Mouse (Mus musculus): ENCODE measurements at regions not wholly inside any gene's neighbourhood (a gene's known extent, or its start where the extent isn't known, plus 50 kb on each side); places are given as distances from the start of the nearest gene placed in this dataset.

GRCm38 (mm10) chr2:167878255-167878865, 53.5 kb upstream of the Ptpn1 start:
- no peak for ATAC-seq (replicated peaks; ENCODE audit: insufficient number of reproducible peaks, low FRiP score, low TSS enrichment, poor library complexity, severe bottlenecking)

DNA sequence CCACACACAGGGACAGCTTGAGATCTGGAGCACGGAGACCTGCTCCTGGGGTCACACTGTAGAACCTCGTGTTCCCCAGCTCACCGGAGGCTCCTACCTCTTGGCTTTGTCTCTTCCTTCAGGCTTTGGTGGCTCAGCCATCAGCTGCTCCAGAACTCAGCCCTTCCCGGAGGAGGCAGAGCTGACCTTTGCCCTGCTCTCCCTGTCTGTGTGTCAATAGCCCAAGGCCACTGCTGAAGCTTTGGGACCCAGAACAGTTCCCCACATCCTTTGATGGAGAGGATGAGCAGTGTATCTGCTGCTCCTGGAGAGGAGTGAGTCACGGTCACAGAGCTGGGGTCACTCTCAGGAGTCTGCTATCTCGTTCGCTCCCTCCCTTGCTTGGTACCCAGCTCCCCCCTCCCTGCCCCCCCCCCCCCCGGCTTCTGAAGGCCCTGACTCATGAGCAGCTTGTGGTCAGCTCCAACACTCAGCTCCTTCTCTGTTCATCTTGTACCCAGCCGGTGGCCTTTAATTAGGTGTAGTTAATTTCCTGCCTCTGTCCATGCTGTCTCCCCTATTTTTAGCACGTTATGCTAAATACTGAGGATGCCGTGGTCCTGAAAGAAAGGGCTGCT, 54.5 kb upstream of the Ptpn1 start:
- no peak for ATAC-seq (replicated peaks; ENCODE audit: insufficient number of reproducible peaks, low FRiP score, low TSS enrichment, poor library complexity, severe bottlenecking)

DNA sequence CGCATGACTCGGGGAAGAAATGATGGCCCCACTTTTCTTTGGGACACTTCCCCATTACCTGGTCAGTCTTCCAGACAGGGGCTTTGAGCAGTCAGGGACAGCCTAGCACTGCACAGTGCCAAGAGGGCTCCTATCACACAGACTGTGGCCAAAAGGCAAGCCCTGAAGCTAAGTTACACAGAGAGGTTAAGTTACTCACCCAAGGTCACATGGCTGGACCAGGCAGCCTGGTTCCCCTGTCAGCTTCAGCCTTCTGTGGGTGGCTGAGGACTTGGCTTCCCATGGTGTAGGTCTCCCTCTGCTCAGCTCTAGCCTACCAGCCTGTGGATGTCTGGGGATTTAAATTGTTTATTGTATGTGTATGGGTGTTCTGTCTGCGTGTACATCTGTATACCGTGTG, 59.4 kb upstream of the Ptpn1 start:
- no peak for ATAC-seq (replicated peaks; ENCODE audit: insufficient number of reproducible peaks, low FRiP score, low TSS enrichment, poor library complexity, severe bottlenecking)

GRCm38 (mm10) chr2:167870153-167870552, 61.7 kb upstream of the Ptpn1 start:
- ATAC-seq (replicated peaks; ENCODE audit: insufficient number of reproducible peaks, low FRiP score, low TSS enrichment, poor library complexity, severe bottlenecking): no peak

DNA sequence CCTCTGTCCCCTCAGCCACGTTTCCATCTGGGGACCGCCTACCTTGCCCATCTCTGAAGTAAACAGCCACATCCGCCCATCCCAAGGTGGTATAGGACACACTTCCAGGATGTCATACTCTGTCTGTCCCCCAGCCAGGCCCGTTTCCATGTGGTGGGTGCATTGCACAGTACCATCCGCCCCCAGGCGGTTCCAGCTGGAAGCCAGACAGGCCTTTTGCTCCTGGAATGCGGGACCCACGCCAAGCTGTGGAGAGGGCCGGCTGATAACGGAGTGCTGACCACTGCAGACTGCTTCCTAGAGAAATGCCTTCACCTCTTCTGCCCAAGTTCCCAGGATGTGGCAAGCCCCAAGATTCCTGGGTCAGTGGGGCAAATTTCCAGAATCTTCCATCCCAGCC, 65.1 kb upstream of the Ptpn1 start:
- no peak for ATAC-seq (replicated peaks; ENCODE audit: insufficient number of reproducible peaks, low FRiP score, low TSS enrichment, poor library complexity, severe bottlenecking)

- ATAC-seq (replicated peaks; ENCODE audit: insufficient number of reproducible peaks, low FRiP score, low TSS enrichment, poor library complexity, severe bottlenecking): no peak
Observed at GRCm38 (mm10) chr2:167865525-167865924, 66.3 kb upstream of the Ptpn1 start.

DNA sequence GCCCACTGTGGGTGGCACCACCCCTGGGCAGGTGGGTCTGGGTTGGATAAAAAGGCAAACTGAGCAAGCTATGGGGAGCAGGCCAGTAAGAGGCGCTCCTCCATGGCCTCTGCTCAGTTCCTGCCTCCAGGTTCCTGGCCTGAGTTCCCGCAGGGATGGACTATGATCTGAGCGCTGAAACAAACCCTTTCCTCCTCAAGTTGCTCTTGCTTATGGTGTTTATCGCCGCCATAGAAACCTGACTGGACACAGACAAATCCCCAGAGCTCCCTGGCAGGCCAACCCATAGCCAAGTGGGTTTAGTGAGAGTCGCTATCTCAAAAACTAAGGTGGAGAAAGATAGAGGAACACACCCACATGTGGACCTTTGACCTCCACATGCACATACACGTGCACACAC, 67.2 kb upstream of the Ptpn1 start:
- no peak for ATAC-seq (replicated peaks; ENCODE audit: insufficient number of reproducible peaks, low FRiP score, low TSS enrichment, poor library complexity, severe bottlenecking)

DNA sequence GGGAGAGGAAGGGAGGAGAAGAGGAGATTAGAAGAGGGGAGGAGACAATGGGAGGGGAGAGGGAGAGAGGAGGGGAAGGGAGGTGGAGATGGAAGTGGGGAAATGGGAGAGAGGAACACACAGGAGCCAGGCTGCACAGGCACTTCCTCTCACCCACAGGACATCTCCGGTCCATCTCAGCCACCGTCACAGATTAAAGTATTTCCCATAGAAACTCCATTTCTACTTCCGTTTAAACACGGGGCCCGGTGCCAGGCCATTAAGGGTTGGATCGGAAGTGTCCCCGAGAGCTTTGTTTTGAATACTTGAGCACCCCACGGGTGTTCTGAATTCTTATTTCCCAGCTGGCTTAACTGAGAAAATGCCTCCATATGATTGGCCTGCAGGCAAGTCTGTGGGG, 67.6 kb upstream of the Ptpn1 start:
- ATAC-seq (replicated peaks; ENCODE audit: insufficient number of reproducible peaks, low FRiP score, low TSS enrichment, poor library complexity, severe bottlenecking): peak; percentile 50

- ATAC-seq (replicated peaks; ENCODE audit: insufficient number of reproducible peaks, low FRiP score, low TSS enrichment, poor library complexity, severe bottlenecking): no peak
Observed at GRCm38 (mm10) chr2:167863616-167864015, 68.2 kb upstream of the Ptpn1 start.

DNA sequence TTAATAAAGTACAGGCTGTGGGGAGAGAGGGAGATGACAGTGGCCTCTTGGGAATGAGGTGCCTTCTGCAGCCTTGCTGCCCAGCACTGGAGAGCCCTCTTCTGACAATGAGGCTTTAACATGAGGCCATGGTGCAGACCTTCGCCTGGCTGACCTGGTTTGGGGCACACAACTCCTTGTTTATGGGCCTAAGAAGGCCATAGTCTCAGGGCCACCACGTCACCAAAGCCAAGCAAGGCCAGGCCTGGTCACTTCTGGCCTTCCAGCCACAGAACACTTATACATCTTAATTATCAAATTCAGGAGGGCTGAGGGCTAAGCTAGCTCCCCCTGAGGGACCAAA, 70.7 kb upstream of the Ptpn1 start:
- ATAC-seq (replicated peaks; ENCODE audit: insufficient number of reproducible peaks, low FRiP score, low TSS enrichment, poor library complexity, severe bottlenecking): no peak

GRCm38 (mm10) chr2:167860457-167861177, 71.2 kb upstream of the Ptpn1 start:
- no peak for ATAC-seq (replicated peaks; ENCODE audit: insufficient number of reproducible peaks, low FRiP score, low TSS enrichment, poor library complexity, severe bottlenecking)

- ATAC-seq (replicated peaks; ENCODE audit: insufficient number of reproducible peaks, low FRiP score, low TSS enrichment, poor library complexity, severe bottlenecking): no peak
Observed at GRCm38 (mm10) chr2:167859575-167859974, 72.3 kb upstream of the Ptpn1 start.

- ATAC-seq (replicated peaks; ENCODE audit: insufficient number of reproducible peaks, low FRiP score, low TSS enrichment, poor library complexity, severe bottlenecking): no peak
Observed at GRCm38 (mm10) chr2:167858346-167858745, 73.5 kb upstream of the Ptpn1 start.

DNA sequence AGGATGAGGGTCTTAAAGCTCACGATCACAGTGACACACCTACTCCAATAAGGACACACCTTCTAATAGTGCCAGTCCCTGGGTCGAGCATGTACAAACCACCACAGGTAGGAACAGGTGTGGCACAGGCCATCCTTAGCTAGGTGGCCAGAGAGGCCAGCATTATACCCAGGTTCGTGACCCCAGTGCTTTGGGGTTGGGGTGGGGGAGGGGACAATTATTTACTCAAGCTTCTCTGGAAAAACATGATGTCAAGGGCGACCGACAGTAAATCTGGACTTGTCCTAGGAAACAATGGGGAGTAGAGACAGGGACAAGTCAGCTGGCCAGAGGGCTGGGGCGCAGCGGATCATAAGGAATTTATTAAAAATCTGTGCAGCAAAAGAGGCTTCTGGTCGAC, 73.9 kb upstream of the Ptpn1 start:
- ATAC-seq (replicated peaks; ENCODE audit: insufficient number of reproducible peaks, low FRiP score, low TSS enrichment, poor library complexity, severe bottlenecking): no peak

GRCm38 (mm10) chr2:167856920-167857475, 74.9 kb upstream of the Ptpn1 start:
- ATAC-seq (replicated peaks; ENCODE audit: insufficient number of reproducible peaks, low FRiP score, low TSS enrichment, poor library complexity, severe bottlenecking): no peak

DNA sequence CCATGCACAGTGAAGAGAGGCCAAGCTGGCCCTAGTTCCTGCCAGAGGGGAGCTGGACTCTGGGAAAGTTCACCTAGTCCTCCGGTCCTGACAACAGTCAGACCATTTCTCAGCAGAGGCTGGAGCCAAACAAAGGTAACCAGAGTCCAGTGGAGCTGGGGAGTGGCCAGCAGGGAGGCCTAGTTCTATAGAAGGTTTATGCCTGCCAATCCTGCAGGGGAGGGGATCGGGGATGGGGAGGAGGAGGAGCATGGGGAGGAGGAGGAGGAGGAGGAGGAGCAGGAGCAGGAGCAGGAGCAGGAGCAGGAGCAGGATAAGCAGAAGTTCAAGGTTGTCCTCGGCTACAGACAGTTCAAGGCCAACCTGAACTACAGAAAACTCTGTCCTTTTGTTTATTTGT, 75.8 kb upstream of the Ptpn1 start:
- ATAC-seq (replicated peaks; ENCODE audit: insufficient number of reproducible peaks, low FRiP score, low TSS enrichment, poor library complexity, severe bottlenecking): no peak

DNA sequence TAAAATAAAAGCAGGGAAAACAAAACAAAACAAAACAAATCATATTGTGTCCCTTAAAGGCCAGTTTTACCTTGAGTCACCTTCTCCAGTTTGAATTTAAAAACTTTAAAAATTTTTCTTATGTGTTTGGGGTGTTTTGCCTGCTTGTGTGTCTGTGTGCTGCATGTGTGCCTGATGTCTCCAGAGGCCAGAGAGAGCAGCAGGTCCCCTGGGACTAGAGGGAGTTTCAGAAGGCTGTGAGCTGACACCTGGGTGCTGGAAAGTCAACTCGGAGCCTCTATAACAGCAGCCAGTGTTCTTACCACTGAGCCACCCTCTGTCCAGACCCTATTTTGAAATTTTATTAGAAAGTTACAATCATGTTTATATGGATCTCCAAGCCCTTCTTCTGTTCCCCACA, 77.8 kb upstream of the Ptpn1 start:
- ATAC-seq (replicated peaks; ENCODE audit: insufficient number of reproducible peaks, low FRiP score, low TSS enrichment, poor library complexity, severe bottlenecking): no peak

DNA sequence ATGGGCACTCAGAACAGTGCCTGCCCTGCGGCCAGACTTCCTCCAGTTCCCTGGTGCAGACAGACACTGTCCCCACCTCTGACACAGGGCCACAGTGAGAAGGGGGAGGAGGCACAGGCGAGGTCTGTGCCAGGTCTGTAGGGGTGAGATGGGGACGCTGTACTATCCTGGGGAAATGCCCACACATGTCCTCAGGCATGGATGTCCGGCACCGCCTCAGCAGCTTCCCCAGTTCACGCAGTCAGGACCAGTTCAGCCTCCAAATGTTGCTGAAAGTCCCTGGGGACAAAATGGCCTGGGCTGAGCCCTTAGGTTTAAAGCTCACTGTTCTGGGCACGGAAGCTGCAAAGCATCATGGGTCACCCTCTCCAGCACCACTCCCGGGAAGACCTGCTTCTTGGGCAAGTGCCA, 78.4 kb upstream of the Ptpn1 start:
- ATAC-seq (replicated peaks; ENCODE audit: insufficient number of reproducible peaks, low FRiP score, low TSS enrichment, poor library complexity, severe bottlenecking): no peak

DNA sequence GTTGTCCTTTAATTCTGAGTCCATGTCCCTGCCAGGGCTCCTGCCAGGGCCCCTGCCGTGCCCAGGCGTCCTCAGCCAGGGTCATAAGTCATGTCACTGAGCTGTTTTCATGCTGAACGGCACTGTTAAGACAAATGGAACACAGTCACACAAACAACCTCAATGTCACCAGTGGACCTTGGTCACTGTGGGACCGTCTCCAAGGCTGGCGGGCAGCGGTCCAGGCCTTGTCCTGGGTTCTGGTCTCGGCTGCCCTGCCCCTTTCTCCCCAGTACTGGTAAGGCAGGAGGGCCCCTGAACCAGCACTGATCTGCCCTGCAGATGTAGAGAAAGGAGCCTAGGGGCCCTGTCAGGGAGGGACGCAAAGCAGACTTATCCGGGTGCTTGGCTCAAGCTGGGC, 79.3 kb upstream of the Ptpn1 start:
- no peak for ATAC-seq (replicated peaks; ENCODE audit: insufficient number of reproducible peaks, low FRiP score, low TSS enrichment, poor library complexity, severe bottlenecking)

DNA sequence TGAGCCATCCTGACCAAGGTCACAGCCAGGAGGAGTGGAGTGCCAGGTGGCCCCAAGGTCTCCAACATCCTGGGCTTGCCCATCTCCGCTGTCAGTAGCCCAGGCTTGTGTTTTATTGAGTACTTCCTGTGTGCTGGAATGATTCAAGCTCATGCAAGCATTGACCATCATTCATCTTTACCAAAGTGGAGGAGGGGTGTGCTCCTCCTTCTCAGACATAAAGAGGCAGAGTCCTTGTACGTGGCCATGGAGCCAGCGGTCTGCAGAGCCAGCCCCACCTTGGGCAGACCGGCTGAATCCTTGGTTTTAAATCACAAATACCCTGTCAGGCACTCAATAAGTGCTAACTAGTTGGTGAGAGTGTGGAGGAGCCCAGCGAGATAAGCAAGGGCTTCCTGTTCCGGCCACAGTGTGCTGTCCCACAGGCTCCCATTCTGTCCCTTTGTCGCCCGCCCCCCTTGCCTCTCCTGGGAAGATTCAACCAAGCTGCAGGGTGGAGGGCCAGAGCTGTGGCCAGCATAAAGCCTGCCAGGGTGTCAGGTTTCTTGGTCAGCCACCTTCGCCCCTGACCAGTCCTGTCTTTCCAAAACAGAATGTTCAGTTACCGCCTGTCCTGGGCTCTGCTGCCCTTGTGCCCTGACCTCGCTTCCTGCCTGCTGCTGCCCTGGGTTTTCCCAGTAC, 80.5 kb upstream of the Ptpn1 start:
- ATAC-seq (replicated peaks; ENCODE audit: insufficient number of reproducible peaks, low FRiP score, low TSS enrichment, poor library complexity, severe bottlenecking): no peak

Measured in monocyte, adult 5-6 weeks (primary cell).